21 mouse cellular contexts compared by ENCODE assay signal in the genomic region with DNA sequence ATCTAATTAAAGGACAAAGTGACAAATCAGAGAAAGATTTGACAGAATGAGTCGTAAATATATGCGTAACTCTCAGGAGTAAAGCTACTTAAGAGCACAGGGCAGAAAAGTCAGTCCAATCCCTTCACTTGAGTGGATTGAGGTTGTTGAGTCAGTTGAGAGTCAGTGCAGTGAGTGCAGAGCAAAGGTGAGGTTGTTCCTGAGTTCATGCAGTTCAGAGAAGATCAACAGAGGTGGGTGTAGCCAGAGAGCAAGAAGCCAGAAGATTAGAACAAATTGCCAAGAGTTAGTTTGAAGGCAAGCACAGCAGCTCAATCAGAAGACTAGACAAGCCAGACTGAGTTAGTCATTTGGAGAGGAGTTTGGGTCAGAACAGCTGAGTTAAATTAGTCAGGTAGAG.
A peak's percentile ranks its signal among the peaks of the same experiment; 100 is the strongest.
DNase-seq lines count a peak whose midpoint lies in the region; ATAC-seq lines count a peak whose summit lies in the region.
"Had no signal": no experiment of that assay in that cellular context is flagged by ENCODE, and none has a peak within 500 bp of the region (broad histone marks: within the 10 kb centered on the region; RNA-seq: fewer than 3 reads in every experiment).

No protein-coding gene starts in this region.

- H3K4me3 ChIP-seq in kidney, embryonic 16.5 days (ENCODE audit: low read length): no peak overlapping the region
- H3K4me3 ChIP-seq: embryonic facial prominence, embryonic 13.5 days; embryonic facial prominence, embryonic 15.5 days; erythroblast, embryonic 14.5 days; forebrain, embryonic 10.5 days; forebrain, embryonic 12.5 days had no signal

- no peak overlapping the region for H3K27ac ChIP-seq in kidney, embryonic 16.5 days (ENCODE audit: low read length)
- H3K27ac ChIP-seq: embryonic facial prominence, embryonic 13.5 days; embryonic facial prominence, embryonic 15.5 days; forebrain, embryonic 10.5 days; forebrain, embryonic 12.5 days had no signal

- no peaks in the 10 kb centered on the region for H3K27me3 ChIP-seq in kidney, embryonic 16.5 days (ENCODE audit: insufficient read depth, low read length)
- H3K27me3 ChIP-seq: embryonic facial prominence, embryonic 13.5 days; embryonic facial prominence, embryonic 15.5 days; forebrain, embryonic 12.5 days had no signal

- H3K4me2 ChIP-seq in kidney, embryonic 16.5 days (replicated peaks; ENCODE audit: low read depth, low read length): no peak overlapping the region
- H3K4me2 ChIP-seq: embryonic facial prominence, embryonic 13.5 days; embryonic facial prominence, embryonic 15.5 days; forebrain, embryonic 12.5 days had no signal

- H3K9ac ChIP-seq in kidney, embryonic 16.5 days (replicated peaks; ENCODE audit: low read length): no peak overlapping the region
- H3K9ac ChIP-seq: embryonic facial prominence, embryonic 13.5 days; embryonic facial prominence, embryonic 15.5 days; forebrain, embryonic 12.5 days had no signal

- no peaks in the 10 kb centered on the region for H3K9me3 ChIP-seq in kidney, embryonic 16.5 days (ENCODE audit: low read length)
- H3K9me3 ChIP-seq: embryonic facial prominence, embryonic 13.5 days; embryonic facial prominence, embryonic 15.5 days; forebrain, embryonic 10.5 days; forebrain, embryonic 12.5 days had no signal

- DNase-seq in kidney, adult 8-10 months: peak; percentile 11 to 18
- peak; percentile 5 to 9 for DNase-seq in kidney, postnatal 36 days
- no peak for DNase-seq in kidney, postnatal 4 days
- DNase-seq: adrenal gland, adult 2 months; adrenal gland, postnatal 10 days; adrenal gland, postnatal 25 days; cerebellum, adult 11 months; cerebellum, adult 18-20 months; cerebellum, adult 8-10 months; cerebellum, adult 9-11 months; cerebellum, postnatal 14 days; cerebellum, postnatal 36 days; embryo, embryonic 11 days had no signal

- no peaks in the 10 kb centered on the region for H3K36me3 ChIP-seq in kidney, embryonic 16.5 days (ENCODE audit: insufficient read depth, low read length)
- H3K36me3 ChIP-seq: embryonic facial prominence, embryonic 13.5 days; embryonic facial prominence, embryonic 15.5 days; forebrain, embryonic 10.5 days; forebrain, embryonic 12.5 days had no signal

- 85% methylated on average over 2 of the region's 2 CpGs for WGBS in kidney, embryonic 16.5 days

- no peaks in the 10 kb centered on the region for H3K4me1 ChIP-seq in kidney, embryonic 16.5 days (ENCODE audit: insufficient read depth, low read length)
- H3K4me1 ChIP-seq: embryonic facial prominence, embryonic 13.5 days; embryonic facial prominence, embryonic 15.5 days; forebrain, embryonic 10.5 days; forebrain, embryonic 12.5 days had no signal

- ATAC-seq in kidney, embryonic 16.5 days (ENCODE audit: low FRiP score, low TSS enrichment): no peak
- ATAC-seq: forebrain, embryonic 14.5 days; forebrain, embryonic 16.5 days had no signal

Comparison
In these comparisons a context has a peak if more than half of its experiments do, and no peak if none do; other contexts are left out.
1. DNase-seq: peak in kidney, adult 8-10 months (2 of 2) and kidney, postnatal 36 days (2 of 2); none in kidney, postnatal 4 days (0 of 2).